Mouse (Mus musculus) liver, postnatal 0 days (tissue): ENCODE results near the gene Tfpi. TPM values are rescaled to one million over a fixed set of nuclear protein-coding genes. Genes with fewer than 3 reads are reported as not detected.

Source experiments
- ATAC-seq: fragments of 200-750 bp; cut with Nextera tagmentation; 2 replicates; pipeline ENCODE4 v1.8.0; 2017; ENCODE audit warnings: mild to moderate bottlenecking, moderate library complexity
- DNase-seq: peaks from one replicate; pipeline ENCODE4 v3.0.0-alpha.2; 2016
- H3K27ac ChIP-seq: fragments of 300-500 bp; sonication (generic); 2 replicates; pipeline ENCODE4 v1.5.1; 2014; ENCODE audit warnings: antibody characterized with exemption, moderate library complexity, mild to moderate bottlenecking, low read depth
- H3K27me3 ChIP-seq: fragments of 300-500 bp; sonication (generic); 2 replicates; pipeline ENCODE4 v1.6.1; 2014; ENCODE audit warnings: low read length, control low read depth, mixed read lengths; ENCODE audit not compliant: insufficient read depth
- H3K36me3 ChIP-seq: fragments of 300-500 bp; sonication (generic); replicated peaks from 2 replicates; pipeline ENCODE4 v1.6.1; 2014; ENCODE audit warnings: mild to moderate bottlenecking, control low read depth, low read length, moderate library complexity, mixed read lengths; ENCODE audit not compliant: insufficient read depth
- H3K4me1 ChIP-seq: fragments of 300-500 bp; sonication (generic); 2 replicates; pipeline ENCODE4 v1.6.1; 2014; ENCODE audit warnings: antibody characterized with exemption, mild to moderate bottlenecking, control low read depth; ENCODE audit not compliant: insufficient read depth
- H3K4me2 ChIP-seq: fragments of 300-500 bp; sonication (generic); 2 replicates; pipeline ENCODE4 v1.6.1; 2014; ENCODE audit warnings: low read depth, mild to moderate bottlenecking, low read length, moderate library complexity, mixed read lengths
- H3K4me3 ChIP-seq: fragments of 300-500 bp; sonication (generic); 2 replicates; pipeline ENCODE4 v1.5.1; 2014; ENCODE audit warnings: low read depth, low read length
- H3K9ac ChIP-seq: fragments of 300-500 bp; sonication (generic); replicated peaks from 2 replicates; pipeline ENCODE4 v1.6.1; 2014; ENCODE audit warnings: mild to moderate bottlenecking, moderate library complexity
- H3K9me3 ChIP-seq: fragments of 300-500 bp; sonication (generic); 2 replicates; pipeline ENCODE4 v1.6.1; 2016; ENCODE audit warnings: mild to moderate bottlenecking, control low read depth, low read length, mixed read lengths
- CTCF ChIP-seq: sonication (generic); IDR thresholded peaks from 2 replicates; pipeline ENCODE4 v1.5.1; 2016; ENCODE audit warnings: antibody characterized with exemption, low read depth
- EP300 ChIP-seq: IDR thresholded peaks from 2 replicates; pipeline ENCODE4 v1.6.1; 2016; ENCODE audit warnings: antibody characterized with exemption, low read depth, mild to moderate bottlenecking
- WGBS: fragments of 180-500 bp; shearing (Covaris S2); extraction: QIAGEN DNeasy Blood & Tissue Kit; methylation state at CpG from one replicate; pipeline ENCODE4 v1.1.7; 2014; ENCODE audit not compliant: insufficient replicate concordance; 5-methylcytosine and 5-hydroxymethylcytosine counted together
- polyA plus RNA-seq: library from polyadenylated mRNA; unstranded; fragments of >200 nt; fragmentation: Nextera tagmentation; extraction: Ambion mirVana; gene quantifications from 2 replicates; pipeline ENCODE4 v1.2.1, GENCODE M21; 2015

Gene Tfpi
- polyA plus RNA-seq, 1 experiment from 2014 or later = 12.2 TPM

GRCm38 (mm10) chr2:84386563-84387393 lies 89.8 kb downstream of the Tfpi start:
- peak; percentile 22 for DNase-seq
- Histone ChIP-seq H3K27me3 (no peaks in the 10 kb centered on the region), H3K4me1 (peaks cover 25% of the 10 kb centered on the region), H3K4me3 (peak overlapping the region; percentile 32), H3K36me3 (no peaks in the 10 kb centered on the region), H3K9ac (0 out of 2 replicates have a peak overlapping the region, but pooled peaks have one; percentile 12), H3K9me3 (no peaks in the 10 kb centered on the region), H3K4me2 (peak overlapping the region; percentile 63), H3K27ac (peak overlapping the region; percentile 58)
- peak; percentile 35 for ATAC-seq
- 60% methylated on average over 18 of the region's 18 CpGs for WGBS
- TF ChIP-seq CTCF (no peak), EP300 (peak; percentile 56; the same call in 1 of the 2 replicates)

GRCm38 (mm10) chr2:84384911-84385693 lies 91.5 kb downstream of the Tfpi start:
- TF ChIP-seq CTCF = no peak
- peak; percentile 60; the same call in 1 of the 2 replicates for TF ChIP-seq EP300
- no peak overlapping the region for H3K9ac ChIP-seq
- H3K36me3 ChIP-seq = no peaks in the 10 kb centered on the region
- DNase-seq = no peak
- ATAC-seq = peak; percentile 58
- 66% methylated on average over 6 of the region's 6 CpGs for WGBS
- H3K4me1 ChIP-seq = peaks cover 31% of the 10 kb centered on the region
- peak overlapping the region; percentile 34; the same call in 1 of the 2 replicates for H3K27ac ChIP-seq
- no peak overlapping the region for H3K4me3 ChIP-seq
- H3K4me2 ChIP-seq = no peak overlapping the region
- no peaks in the 10 kb centered on the region for H3K27me3 ChIP-seq
- no peaks in the 10 kb centered on the region for H3K9me3 ChIP-seq

GRCm38 (mm10) chr2:84383828-84384227 lies 92.7 kb downstream of the Tfpi start:
- no peak overlapping the region for H3K27ac ChIP-seq
- H3K27me3 ChIP-seq = no peaks in the 10 kb centered on the region
- H3K4me1 ChIP-seq = peaks cover 31% of the 10 kb centered on the region
- TF ChIP-seq CTCF (no peak), EP300 (no peak)
- ATAC-seq (peak; percentile 28; the same call in 1 of the 2 replicates), DNase-seq (no peak)
- H3K9ac ChIP-seq = no peak overlapping the region
- no peak overlapping the region for H3K4me3 ChIP-seq
- H3K4me2 ChIP-seq = no peak overlapping the region
- H3K36me3 ChIP-seq = no peaks in the 10 kb centered on the region
- H3K9me3 ChIP-seq = no peaks in the 10 kb centered on the region
- WGBS = 61% methylated on average over 4 of the region's 4 CpGs

Other genes starting within 250 kb of the Tfpi start
- 9.4 and 12.8 TPM in 2 replicates for gene Calcrl, start 51.4 kb downstream of the Tfpi start, polyA plus RNA-seq
- gene Ctnnd1, start 174.0 kb upstream of the Tfpi start, polyA plus RNA-seq = 9.0 and 9.5 TPM in 2 replicates
- gene Btbd18, start 182.3 kb upstream of the Tfpi start, polyA plus RNA-seq = not detected in 2 replicates
- 53.6 and 57.6 TPM in 2 replicates for gene Selenoh, start 194.0 kb upstream of the Tfpi start, polyA plus RNA-seq
- gene Gm28635, start 201.3 kb upstream of the Tfpi start, polyA plus RNA-seq = not detected in 2 replicates
- 12.7 and 13.2 TPM in 2 replicates for gene Med19, start 201.6 kb upstream of the Tfpi start, polyA plus RNA-seq
- 55.9 and 60.6 TPM in 2 replicates for gene Tmx2, start 202.4 kb upstream of the Tfpi start, polyA plus RNA-seq
- gene Zdhhc5, start 238.4 kb upstream of the Tfpi start, polyA plus RNA-seq = 11.3 and 13.4 TPM in 2 replicates